Mouse (Mus musculus) erythroblast, embryonic 14.5 days (primary cell): ENCODE data around the gene Npepps.

Experiments used
- GATA1 ChIP-seq: IDR thresholded peaks from 2 replicates; pipeline ENCODE4 v1.6.1; 2012; ENCODE audit warnings: low read length, inconsistent platforms, mixed read lengths
- TAL1 ChIP-seq: IDR thresholded peaks from 3 replicates; pipeline ENCODE4 v1.6.1; 2012; ENCODE audit warnings: low read length, inconsistent platforms, mixed read lengths

DNA sequence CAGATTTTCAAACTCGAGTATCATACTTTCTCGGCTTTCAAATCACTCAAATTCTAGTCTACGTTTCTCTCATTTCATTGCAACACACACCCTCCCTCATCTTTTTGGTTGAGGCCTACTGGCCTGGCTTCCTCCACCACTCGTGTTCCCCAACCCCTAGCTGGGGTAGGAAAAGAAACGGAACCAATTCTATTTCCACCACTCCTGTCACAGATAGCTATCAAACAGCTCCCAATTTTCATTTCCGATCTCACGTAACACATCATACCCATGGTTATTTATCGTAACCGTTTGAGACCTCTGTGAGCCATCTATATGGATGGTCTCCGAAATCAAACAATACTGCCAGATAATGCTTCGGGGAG is 1.4 kb downstream of the Npepps start:
- TF ChIP-seq GATA1 (no peak), TAL1 (no peak)
